Mouse (Mus musculus): ENCODE results near the gene Arhgap24. TPM values are rescaled to one million over a fixed set of nuclear protein-coding genes. Genes with fewer than 3 reads are reported as not detected.

Arhgap24 gene
- polyA plus RNA-seq, 1 experiment from 2014 or later: 8.3 TPM

GRCm38 (mm10) chr5:102729476-102729875, 248.3 kb downstream of the Arhgap24 start:
- WGBS: 72% methylated on average over 3 of the region's 3 CpGs
- no peaks in the 10 kb centered on the region; the same call in 1 of the 2 replicates for H3K4me1 ChIP-seq (replicated peaks)

GRCm38 (mm10) chr5:102736131-102736530, 254.9 kb downstream of the Arhgap24 start:
- H3K27ac ChIP-seq (replicated peaks): no peak overlapping the region
- H3K9ac ChIP-seq: no peak overlapping the region
- no peaks in the 10 kb centered on the region; the same call in 1 of the 2 replicates for H3K4me1 ChIP-seq (replicated peaks)
- no peak overlapping the region for H3K4me3 ChIP-seq
- no peak overlapping the region for H3K4me2 ChIP-seq
- no peak for ATAC-seq (ENCODE audit: low read depth)
- H3K36me3 ChIP-seq: no peaks in the 10 kb centered on the region
- no peaks in the 10 kb centered on the region for H3K9me3 ChIP-seq
- WGBS: 57% methylated on average over 5 of the region's 5 CpGs
- H3K27me3 ChIP-seq: no peaks in the 10 kb centered on the region

More at GRCm38 (mm10) chr5:102729476-102729875, 248.3 kb downstream of the Arhgap24 start:
- Histone ChIP-seq H3K36me3 (no peaks in the 10 kb centered on the region), H3K4me2 (no peak overlapping the region), H3K27ac (replicated peaks) (no peak overlapping the region), H3K4me3 (no peak overlapping the region), H3K27me3 (no peaks in the 10 kb centered on the region), H3K9ac (no peak overlapping the region), H3K9me3 (no peaks in the 10 kb centered on the region)
- ATAC-seq (ENCODE audit: low read depth): no peak

DNA sequence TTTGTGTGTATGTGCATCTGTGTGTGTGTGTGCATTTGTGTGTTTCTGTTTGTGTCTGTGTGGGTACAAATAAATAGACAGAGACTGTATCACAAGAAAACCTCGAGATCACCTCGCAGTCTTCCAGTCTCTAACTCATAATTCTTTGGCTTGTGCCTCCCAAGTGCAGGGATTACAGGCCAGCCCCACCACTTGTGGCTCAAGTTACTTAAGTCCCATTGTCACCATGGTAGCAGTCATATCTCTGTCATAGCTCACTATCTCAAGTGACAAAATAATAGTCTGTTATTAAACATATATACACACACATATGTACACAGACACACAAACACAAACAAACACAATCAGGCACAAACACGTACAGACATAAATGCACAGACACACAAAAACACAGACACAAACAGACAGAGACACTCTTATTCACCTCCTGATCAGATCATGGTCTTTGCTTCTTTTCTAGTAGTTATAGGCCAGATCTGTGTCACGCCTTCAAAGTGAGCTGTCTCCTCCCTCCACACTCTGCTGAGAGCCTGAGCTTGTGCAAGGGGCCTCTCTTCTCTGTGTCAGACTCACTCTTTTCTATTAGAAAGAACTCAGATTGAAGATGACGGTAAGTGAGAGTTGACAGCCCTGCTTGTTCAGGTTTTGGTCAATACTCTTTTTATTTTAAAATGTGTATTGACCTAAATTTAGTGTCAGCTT, 261.5 kb downstream of the Arhgap24 start:
- H3K4me2 ChIP-seq: no peak overlapping the region
- no peaks in the 10 kb centered on the region for H3K36me3 ChIP-seq
- no peak for ATAC-seq (ENCODE audit: low read depth)
- no peak overlapping the region for H3K27ac ChIP-seq (replicated peaks)
- no peak overlapping the region for H3K4me3 ChIP-seq
- WGBS: 77% methylated on average over 5 of the region's 5 CpGs
- no peaks in the 10 kb centered on the region for H3K27me3 ChIP-seq
- H3K9me3 ChIP-seq: no peaks in the 10 kb centered on the region
- no peaks in the 10 kb centered on the region for H3K4me1 ChIP-seq (replicated peaks)
- H3K9ac ChIP-seq: no peak overlapping the region

- Histone ChIP-seq H3K9me3 (no peaks in the 10 kb centered on the region), H3K27me3 (no peaks in the 10 kb centered on the region), H3K4me3 (no peak overlapping the region), H3K9ac (no peak overlapping the region), H3K27ac (replicated peaks) (no peak overlapping the region), H3K36me3 (no peaks in the 10 kb centered on the region), H3K4me2 (no peak overlapping the region), H3K4me1 (replicated peaks) (no peaks in the 10 kb centered on the region)
- 64% methylated on average over 3 of the region's 3 CpGs for WGBS
- ATAC-seq (ENCODE audit: low read depth): no peak
Measured at GRCm38 (mm10) chr5:102743436-102743835, 262.2 kb downstream of the Arhgap24 start.

GRCm38 (mm10) chr5:102744051-102744450, 262.9 kb downstream of the Arhgap24 start:
- Histone ChIP-seq H3K9ac (no peak overlapping the region), H3K27ac (replicated peaks) (no peak overlapping the region), H3K27me3 (no peaks in the 10 kb centered on the region), H3K36me3 (no peaks in the 10 kb centered on the region), H3K4me3 (no peak overlapping the region), H3K4me1 (replicated peaks) (no peaks in the 10 kb centered on the region; the same call in 1 of the 2 replicates), H3K4me2 (no peak overlapping the region), H3K9me3 (no peaks in the 10 kb centered on the region)
- WGBS: 78% methylated on average over 4 of the region's 4 CpGs
- ATAC-seq (ENCODE audit: low read depth): no peak

- Histone ChIP-seq H3K36me3 (no peaks in the 10 kb centered on the region), H3K4me3 (no peak overlapping the region), H3K27ac (replicated peaks) (no peak overlapping the region), H3K9me3 (no peaks in the 10 kb centered on the region), H3K27me3 (no peaks in the 10 kb centered on the region), H3K4me2 (no peak overlapping the region), H3K4me1 (replicated peaks) (no peaks in the 10 kb centered on the region; the same call in none of the 2 replicates), H3K9ac (no peak overlapping the region)
- 54% methylated on average over 9 of the region's 9 CpGs for WGBS
- ATAC-seq (ENCODE audit: low read depth): no peak
Measured at GRCm38 (mm10) chr5:102748146-102748545, 267.0 kb downstream of the Arhgap24 start.

- Histone ChIP-seq H3K4me3 (no peak overlapping the region), H3K4me1 (replicated peaks) (no peaks in the 10 kb centered on the region; the same call in none of the 2 replicates), H3K9me3 (no peaks in the 10 kb centered on the region), H3K27ac (replicated peaks) (no peak overlapping the region), H3K36me3 (no peaks in the 10 kb centered on the region), H3K27me3 (no peaks in the 10 kb centered on the region), H3K4me2 (no peak overlapping the region), H3K9ac (no peak overlapping the region)
- ATAC-seq (ENCODE audit: low read depth): no peak
- WGBS: 75% methylated on average over 8 of the region's 8 CpGs
Measured at GRCm38 (mm10) chr5:102749020-102749419, 267.8 kb downstream of the Arhgap24 start.

- no peaks in the 10 kb centered on the region for H3K9me3 ChIP-seq
- H3K36me3 ChIP-seq: no peaks in the 10 kb centered on the region
- H3K4me1 ChIP-seq (replicated peaks): no peaks in the 10 kb centered on the region; the same call in none of the 2 replicates
- 76% methylated on average over 5 of the region's 5 CpGs for WGBS
- H3K9ac ChIP-seq: no peak overlapping the region
- no peaks in the 10 kb centered on the region for H3K27me3 ChIP-seq
- no peak overlapping the region for H3K4me2 ChIP-seq
- no peak overlapping the region for H3K4me3 ChIP-seq
- no peak overlapping the region for H3K27ac ChIP-seq (replicated peaks)
- ATAC-seq (ENCODE audit: low read depth): no peak
Measured at GRCm38 (mm10) chr5:102750674-102751073, 269.5 kb downstream of the Arhgap24 start.

- Histone ChIP-seq H3K27me3 (no peaks in the 10 kb centered on the region), H3K9me3 (no peaks in the 10 kb centered on the region), H3K4me3 (no peak overlapping the region), H3K4me1 (replicated peaks) (no peaks in the 10 kb centered on the region; the same call in none of the 2 replicates), H3K36me3 (no peaks in the 10 kb centered on the region), H3K9ac (no peak overlapping the region), H3K27ac (replicated peaks) (no peak overlapping the region), H3K4me2 (no peak overlapping the region)
- no peak for ATAC-seq (ENCODE audit: low read depth)
- 65% methylated on average over 5 of the region's 5 CpGs for WGBS
Measured at GRCm38 (mm10) chr5:102751661-102752307, 270.6 kb downstream of the Arhgap24 start.

DNA sequence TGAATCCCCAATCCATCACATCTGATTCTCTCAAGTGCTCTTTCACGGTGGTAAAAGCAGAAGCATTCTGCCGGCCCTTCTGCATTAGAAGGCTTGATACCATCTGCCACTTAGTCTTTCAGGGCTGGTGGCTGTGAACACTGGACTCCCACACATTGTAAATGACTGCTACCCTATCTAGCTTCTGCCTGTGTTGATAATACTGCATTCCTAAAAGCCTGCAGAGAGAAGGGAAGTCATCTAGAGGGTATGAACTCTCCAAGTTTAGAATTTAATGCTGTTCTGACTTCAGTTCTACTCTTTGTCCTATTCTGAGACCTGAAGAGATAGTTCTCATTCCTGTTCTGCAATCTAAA, 271.1 kb downstream of the Arhgap24 start:
- H3K9ac ChIP-seq: no peak overlapping the region
- no peaks in the 10 kb centered on the region for H3K27me3 ChIP-seq
- H3K4me3 ChIP-seq: no peak overlapping the region
- H3K4me1 ChIP-seq (replicated peaks): no peaks in the 10 kb centered on the region; the same call in none of the 2 replicates
- WGBS: 33% methylated on average over 2 of the region's 2 CpGs
- no peak for ATAC-seq (ENCODE audit: low read depth)
- no peaks in the 10 kb centered on the region for H3K9me3 ChIP-seq
- H3K27ac ChIP-seq (replicated peaks): no peak overlapping the region
- H3K4me2 ChIP-seq: no peak overlapping the region
- H3K36me3 ChIP-seq: no peaks in the 10 kb centered on the region

- H3K27me3 ChIP-seq: no peaks in the 10 kb centered on the region
- H3K27ac ChIP-seq (replicated peaks): no peak overlapping the region
- H3K9me3 ChIP-seq: no peaks in the 10 kb centered on the region
- H3K4me1 ChIP-seq (replicated peaks): no peaks in the 10 kb centered on the region; the same call in 1 of the 2 replicates
- ATAC-seq (ENCODE audit: low read depth): no peak
- whole genome bisulfite sequencing: 90% methylated on average over 6 of the region's 6 CpGs
- no peak overlapping the region for H3K9ac ChIP-seq
- H3K4me2 ChIP-seq: no peak overlapping the region
- no peaks in the 10 kb centered on the region for H3K36me3 ChIP-seq
- no peak overlapping the region for H3K4me3 ChIP-seq
Measured at GRCm38 (mm10) chr5:102757040-102757439, 275.8 kb downstream of the Arhgap24 start.

GRCm38 (mm10) chr5:102765694-102766093, 284.5 kb downstream of the Arhgap24 start:
- Histone ChIP-seq H3K4me3 (no peak overlapping the region), H3K4me2 (no peak overlapping the region), H3K27me3 (no peaks in the 10 kb centered on the region), H3K36me3 (no peaks in the 10 kb centered on the region), H3K4me1 (replicated peaks) (peaks cover 19% of the 10 kb centered on the region), H3K9me3 (no peaks in the 10 kb centered on the region), H3K27ac (replicated peaks) (no peak overlapping the region), H3K9ac (no peak overlapping the region)
- 67% methylated on average over 10 of the region's 10 CpGs for WGBS
- ATAC-seq (ENCODE audit: low read depth): no peak

All from neural tube, embryonic 13.5 days (tissue).